10 mouse cellular contexts compared by ENCODE assay signal in genomic region chr12:83763311-83764043, GRCm38 (mm10). TPM values are rescaled to one million over a fixed set of nuclear protein-coding genes. Genes with fewer than 3 reads are reported as not detected.
A peak's percentile ranks its signal among the peaks of the same experiment; 100 is the strongest.
DNase-seq lines count a peak whose midpoint lies in the region; ATAC-seq and TF ChIP-seq lines count a peak whose summit lies in the region.
"Had no signal": no experiment of that assay in that cellular context is flagged by ENCODE, and none has a peak within 500 bp of the region (broad histone marks: within the 10 kb centered on the region; RNA-seq: fewer than 3 reads in every experiment).

Papln (plus strand) TSS chr12:83763634.

- no peak for TF ChIP-seq EP300 in CH12.LX (IDR thresholded peaks at IDR 0.05; ENCODE audit: low read length)

- DNase-seq in cerebellum, adult 2 months = peak in 1 of 2 experiments; percentile 34
- DNase-seq in cerebellum, postnatal 14 days = no peak
- DNase-seq in CH12.LX (ENCODE audit: extremely low read depth) = no peak
- peak; percentile 13 for DNase-seq in lung, adult 2 months
- DNase-seq in urinary bladder, postnatal 10 days (ENCODE audit: low spot score) = no peak

- dilution Hi-C loops in CH12.LX (cut with MboI; ENCODE audit: extremely low pct_ligation_motif_present, extremely low pct_unique_long_range_greater_than_20kb, low sequenced_read_pairs) = no loop called here

- no peak for TF ChIP-seq POLR2A in cerebellum, adult 2 months (IDR thresholded peaks at IDR 0.05; ENCODE audit: borderline replicate concordance, insufficient read depth, low read length)
- no peak for TF ChIP-seq POLR2A in CH12.LX (IDR thresholded peaks at IDR 0.05; ENCODE audit: low read depth, low read length)
- no peak for TF ChIP-seq POLR2A in lung, adult 2 months (IDR thresholded peaks at IDR 0.05; ENCODE audit: borderline replicate concordance, extremely low read depth, low read depth, low read length)

- in situ Hi-C loops in CH12.LX (cut with MboI; ENCODE audit: low pct_ligation_motif_present, low pct_unique_long_range_greater_than_20kb, low sequenced_read_pairs) = loop anchor here (25.0 kb wide), 1 partner anchor 651 kb away; no protein-coding TSS in a partner anchor

- no peaks in the 10 kb centered on the region for H3K79me2 ChIP-seq in CH12.LX (replicated peaks; ENCODE audit: control insufficient read depth, extremely low read depth, insufficient read depth, poor library complexity, severe bottlenecking)

- H3K27ac ChIP-seq in cerebellum, adult 2 months (ENCODE audit: insufficient read depth, low read length) = no peak within 1 kb of the TSS
- no peak within 1 kb of the TSS for H3K27ac ChIP-seq in CH12.LX (ENCODE audit: insufficient read depth, low read depth)
- no peak within 1 kb of the TSS for H3K27ac ChIP-seq in forebrain, embryonic 16.5 days (ENCODE audit: low read length)
- H3K27ac ChIP-seq in intestine, postnatal 0 days (ENCODE audit: low read depth, low read length) = peak within 1 kb of the TSS; percentile 61
- peak within 1 kb of the TSS; percentile 21; the same call in 1 of the 2 replicates for H3K27ac ChIP-seq in stomach, embryonic 14.5 days (ENCODE audit: low read length)

- no peak for TF ChIP-seq CTCF in cerebellum, adult 2 months (IDR thresholded peaks at IDR 0.05; ENCODE audit: borderline replicate concordance, insufficient read depth, low read depth, low read length)
- no peak for TF ChIP-seq CTCF in CH12.LX (conservative IDR thresholded peaks at IDR 0.05 in 1 of 2, IDR thresholded peaks at IDR 0.05 in 1 of 2; ENCODE audit: low read depth in 2 of 2, low read length in 2 of 2)
- TF ChIP-seq CTCF in intestine, postnatal 0 days (IDR thresholded peaks at IDR 0.05; ENCODE audit: low read depth) = no peak
- TF ChIP-seq CTCF in lung, adult 2 months (IDR thresholded peaks at IDR 0.05; ENCODE audit: insufficient read depth, low read length) = no peak

- H3K4me3 ChIP-seq in cerebellum, adult 2 months (replicated peaks; ENCODE audit: insufficient read depth, low read depth, low read length) = peak within 1 kb of the TSS; percentile 34
- no peak within 1 kb of the TSS for H3K4me3 ChIP-seq in CH12.LX (replicated peaks in 1 of 3; ENCODE audit: low read depth in 2 of 3, low read length in 2 of 3, poor library complexity in 1 of 3)
- peak within 1 kb of the TSS; percentile 31 for H3K4me3 ChIP-seq in forebrain, embryonic 16.5 days (replicated peaks; ENCODE audit: low read length)
- peak within 1 kb of the TSS; percentile 34 for H3K4me3 ChIP-seq in intestine, postnatal 0 days (ENCODE audit: low read depth, low read length)
- no peak within 1 kb of the TSS for H3K4me3 ChIP-seq in lung, adult 2 months (replicated peaks; ENCODE audit: extremely low read depth, low read depth, low read length)
- H3K4me3 ChIP-seq in stomach, embryonic 14.5 days (ENCODE audit: low read depth, low read length) = peak within 1 kb of the TSS; percentile 30

- no peak for TF ChIP-seq RAD21 in CH12.LX (IDR thresholded peaks at IDR 0.05; ENCODE audit: low read depth, low read length)

- H3K36me3 ChIP-seq in CH12.LX (replicated peaks in 1 of 2; ENCODE audit: control insufficient read depth in 1 of 2, insufficient read depth in 1 of 2, low read length in 1 of 2) = no peaks in the 10 kb centered on the region
- no peaks in the 10 kb centered on the region for H3K36me3 ChIP-seq in forebrain, embryonic 16.5 days (ENCODE audit: control insufficient read depth, insufficient read depth)
- no peaks in the 10 kb centered on the region for H3K36me3 ChIP-seq in intestine, postnatal 0 days (ENCODE audit: control insufficient read depth, insufficient read depth)
- no peaks in the 10 kb centered on the region for H3K36me3 ChIP-seq in stomach, embryonic 14.5 days (ENCODE audit: control insufficient read depth, insufficient read depth, low read length)

- peaks cover 3% of the 10 kb centered on the region; the same call in 1 of the 2 replicates for H3K4me1 ChIP-seq in cerebellum, adult 2 months (ENCODE audit: control insufficient read depth, insufficient read depth, low read length)
- H3K4me1 ChIP-seq in CH12.LX (ENCODE audit: control insufficient read depth in 1 of 2, insufficient read depth in 2 of 2) = peaks cover 0 to 12% of the 10 kb centered on the region in 2 experiments; a peak in 3 of 4 replicates
- H3K4me1 ChIP-seq in forebrain, embryonic 16.5 days (replicated peaks; ENCODE audit: control insufficient read depth, insufficient read depth, low read length) = peaks cover 16% of the 10 kb centered on the region
- H3K4me1 ChIP-seq in intestine, postnatal 0 days (replicated peaks; ENCODE audit: control insufficient read depth, insufficient read depth, low read length) = peaks cover 6% of the 10 kb centered on the region; the same call in 1 of the 2 replicates
- peaks cover 3% of the 10 kb centered on the region; the same call in 1 of the 2 replicates for H3K4me1 ChIP-seq in lung, adult 2 months (ENCODE audit: control insufficient read depth, insufficient read depth, low read length)
- H3K4me1 ChIP-seq in stomach, embryonic 14.5 days (ENCODE audit: control insufficient read depth, insufficient read depth, low read length) = peaks cover 23% of the 10 kb centered on the region

- no peaks in the 10 kb centered on the region for H3K27me3 ChIP-seq in cerebellum, adult 2 months (ENCODE audit: control insufficient read depth, insufficient read depth, low read length)
- no peaks in the 10 kb centered on the region for H3K27me3 ChIP-seq in CH12.LX (replicated peaks)
- no peaks in the 10 kb centered on the region for H3K27me3 ChIP-seq in forebrain, embryonic 16.5 days (replicated peaks; ENCODE audit: control insufficient read depth, insufficient read depth, low read length)
- H3K27me3 ChIP-seq in intestine, postnatal 0 days (replicated peaks; ENCODE audit: control insufficient read depth, insufficient read depth, low read length) = no peaks in the 10 kb centered on the region
- H3K27me3 ChIP-seq in stomach, embryonic 14.5 days (ENCODE audit: control insufficient read depth, insufficient read depth, low read length) = no peaks in the 10 kb centered on the region

- peak within 1 kb of the TSS; percentile 21; the same call in 1 of the 2 replicates for H3K4me2 ChIP-seq in CH12.LX (ENCODE audit: insufficient read depth, low read depth, poor library complexity, severe bottlenecking)
- H3K4me2 ChIP-seq in forebrain, embryonic 16.5 days (ENCODE audit: low read length) = peak within 1 kb of the TSS; percentile 54
- peak within 1 kb of the TSS; percentile 78 for H3K4me2 ChIP-seq in intestine, postnatal 0 days (replicated peaks; ENCODE audit: low read depth)
- H3K4me2 ChIP-seq in stomach, embryonic 14.5 days (replicated peaks; ENCODE audit: low read depth, low read length) = peak within 1 kb of the TSS; percentile 67

- H3K9ac ChIP-seq in CH12.LX (ENCODE audit: insufficient read depth, low read depth) = no peak within 1 kb of the TSS; the same call in 1 of the 2 replicates
- 0 out of 2 replicates have a peak within 1 kb of the TSS, but pooled peaks have one; percentile 1 for H3K9ac ChIP-seq in forebrain, embryonic 16.5 days (replicated peaks; ENCODE audit: low read depth, low read length)
- H3K9ac ChIP-seq in intestine, postnatal 0 days (ENCODE audit: low read depth, low read length) = peak within 1 kb of the TSS; percentile 40
- H3K9ac ChIP-seq in stomach, embryonic 14.5 days (replicated peaks; ENCODE audit: low read depth, low read length) = 0 out of 2 replicates have a peak within 1 kb of the TSS, but pooled peaks have one; percentile 12

- WGBS in cerebellum, adult 2 months = 12% methylated on average over 30 of the region's 31 CpGs
- 8% methylated on average over 31 of the region's 31 CpGs for whole genome bisulfite sequencing in forebrain, embryonic 16.5 days
- WGBS in intestine, postnatal 0 days = 6% methylated on average over 24 of the region's 31 CpGs
- 5% methylated on average over 28 of the region's 31 CpGs for WGBS in lung, adult 2 months
- 11% methylated on average over 31 of the region's 31 CpGs for WGBS in stomach, embryonic 14.5 days

- ATAC-seq in forebrain, embryonic 16.5 days = peak; percentile 36; the same call in 1 of the 2 replicates
- ATAC-seq in intestine, postnatal 0 days = peak; percentile 52
- peak; percentile 33; the same call in 1 of the 2 replicates for ATAC-seq in stomach, embryonic 14.5 days (ENCODE audit: insufficient number of reproducible peaks, insufficient read depth, low FRiP score, low read depth)

- no peaks in the 10 kb centered on the region for H3K9me3 ChIP-seq in CH12.LX (replicated peaks; ENCODE audit: low read length)
- H3K9me3 ChIP-seq in forebrain, embryonic 16.5 days (ENCODE audit: control insufficient read depth, low read length) = no peaks in the 10 kb centered on the region
- H3K9me3 ChIP-seq in intestine, postnatal 0 days (ENCODE audit: control insufficient read depth) = no peaks in the 10 kb centered on the region
- H3K9me3 ChIP-seq in stomach, embryonic 14.5 days (ENCODE audit: control insufficient read depth, low read depth, low read length) = no peaks in the 10 kb centered on the region

TF ChIP-seq in CH12.LX, 34 proteins besides CTCF, POLR2A, EP300 and RAD21 (continues in another document):
- TF ChIP-seq MAZ (IDR thresholded peaks at IDR 0.05; ENCODE audit: low read depth, low read length) (no peak), CHD2 (IDR thresholded peaks at IDR 0.05; ENCODE audit: low read length) (no peak), MYC (IDR thresholded peaks at IDR 0.05; ENCODE audit: low read depth, low read length) (no peak), MAX (IDR thresholded peaks at IDR 0.05; ENCODE audit: low read length) (no peak), KAT2A (IDR thresholded peaks at IDR 0.05; ENCODE audit: insufficient replicate concordance, low read length) (no peak), CHD1 (IDR thresholded peaks at IDR 0.05; ENCODE audit: low read depth, low read length) (no peak), JUND (conservative IDR thresholded peaks at IDR 0.05; ENCODE audit: low read depth, low read length) (no peak), USF1 (IDR thresholded peaks at IDR 0.05; ENCODE audit: low read depth, low read length) (no peak), SIN3A (IDR thresholded peaks at IDR 0.05; ENCODE audit: low read length) (no peak), PAX5 (IDR thresholded peaks at IDR 0.05; ENCODE audit: low read length) (no peak), RCOR1 (conservative IDR thresholded peaks at IDR 0.05; ENCODE audit: low read depth, low read length) (no peak), UBTF (IDR thresholded peaks at IDR 0.05; ENCODE audit: low read depth, low read length) (no peak), NRF1 (IDR thresholded peaks at IDR 0.05; ENCODE audit: low read depth, low read length) (no peak), POLR2AphosphoS2 (IDR thresholded peaks at IDR 0.05; ENCODE audit: low read depth, low read length) (no peak), NELFE (IDR thresholded peaks at IDR 0.05; ENCODE audit: low read depth, low read length) (no peak)

RNA-seq across cellular contexts. Expression of gene Papln, which starts in this region (rescaled TPM):
- 0.95 and 0.97 TPM in 2 replicates for polyA plus RNA-seq in cerebellum, adult 2 months (2012; rRNA removed)
- total RNA-seq in CH12.LX (2012; rRNA removed) (0.17 and 0.51 TPM in 2 replicates), CH12.LX (2014; rRNA removed) (not detected in 2 replicates)
- polyA plus RNA-seq in CH12.LX (2012; ENCODE audit: insufficient read length, low read depth) = 0.07 and 0.09 TPM in 2 replicates
- 0.16 and 0.30 TPM in 2 replicates for polyA plus RNA-seq in forebrain, embryonic 16.5 days (2015; fragmentation: Nextera tagmentation; extraction: Ambion mirVana)
- polyA plus RNA-seq in intestine, postnatal 0 days (2015; fragmentation: Nextera tagmentation; extraction: Ambion mirVana) = 1.7 and 1.8 TPM in 2 replicates
- polyA plus RNA-seq in lung, adult 2 months (2012; rRNA removed) = 1.8 and 2.0 TPM in 2 replicates
- polyA plus RNA-seq in stomach, embryonic 14.5 days (2014; fragmentation: Nextera tagmentation; extraction: Ambion mirVana) = 1.4 and 2.2 TPM in 2 replicates
- total RNA-seq: hematopoietic stem cell, adult 5-6 weeks had no signal
- polyA plus RNA-seq: C2C12 had no signal

Comparison
In these comparisons a context has a peak if more than half of its experiments do, and no peak if none do; other contexts are left out.
1. Peak in ATAC-seq, H3K4me3 ChIP-seq, H3K9ac ChIP-seq and H3K4me2 ChIP-seq in forebrain, embryonic 16.5 days; RNA of the gene not detected or under 1 TPM.
2. H3K27ac ChIP-seq: peak in intestine, postnatal 0 days (single experiment) and stomach, embryonic 14.5 days (single experiment); none in cerebellum, adult 2 months (single experiment), CH12.LX (single experiment) and forebrain, embryonic 16.5 days (single experiment).
3. H3K4me3 ChIP-seq: peak in cerebellum, adult 2 months (single experiment), intestine, postnatal 0 days (single experiment) and stomach, embryonic 14.5 days (single experiment); none in CH12.LX (0 of 3) and lung, adult 2 months (single experiment).
4. H3K4me2 ChIP-seq: peak in every context shown above with its lines; median percentile 78 in intestine, postnatal 0 days; 67 in stomach, embryonic 14.5 days; 54 in forebrain, embryonic 16.5 days; 21 in CH12.LX.
5. Peak in every context shown above with its lines, with median percentiles within 50 percentile points of each other: ATAC-seq.